Mouse (Mus musculus) lung, embryonic 14.5 days (tissue): ENCODE data around the gene Mblac1. TPM values are rescaled to one million over a fixed set of nuclear protein-coding genes. Genes with fewer than 3 reads are reported as not detected.

Experiments
- ATAC-seq: fragments of 200-750 bp; cut with Nextera tagmentation; 2 replicates; pipeline ENCODE4 v1.8.0; 2017; ENCODE audit warnings: mild to moderate bottlenecking, moderate TSS enrichment, moderate library complexity; ENCODE audit not compliant: insufficient read depth
- DNase-seq: peaks from one replicate; pipeline ENCODE4 v3.0.0-alpha.2; 2015
- H3K27ac ChIP-seq: fragments of 300-500 bp; sonication (generic); 2 replicates; pipeline ENCODE4 v1.5.1; 2014; ENCODE audit warnings: low read depth, mild to moderate bottlenecking, moderate library complexity
- H3K27me3 ChIP-seq: fragments of 300-500 bp; sonication (generic); 2 replicates; pipeline ENCODE4 v1.6.1; 2014; ENCODE audit warnings: low read length, control low read depth; ENCODE audit not compliant: insufficient read depth
- H3K36me3 ChIP-seq: fragments of 300-500 bp; sonication (generic); 2 replicates; pipeline ENCODE4 v1.6.1; 2014; ENCODE audit warnings: control low read depth; ENCODE audit not compliant: insufficient read depth
- H3K4me1 ChIP-seq: fragments of 300-500 bp; sonication (generic); 2 replicates; pipeline ENCODE4 v1.6.1; 2014; ENCODE audit warnings: antibody characterized with exemption, control low read depth; ENCODE audit not compliant: insufficient read depth
- H3K4me2 ChIP-seq: fragments of 300-500 bp; sonication (generic); 2 replicates; pipeline ENCODE4 v1.6.1; 2014; ENCODE audit warnings: mild to moderate bottlenecking
- H3K4me3 ChIP-seq: fragments of 300-500 bp; sonication (generic); 2 replicates; pipeline ENCODE4 v1.5.1; 2014; ENCODE audit warnings: low read depth, low read length
- H3K9ac ChIP-seq: fragments of 300-500 bp; sonication (generic); 2 replicates; pipeline ENCODE4 v1.6.1; 2014
- H3K9me3 ChIP-seq: fragments of 300-500 bp; sonication (generic); 2 replicates; pipeline ENCODE4 v1.6.1; 2016; ENCODE audit warnings: low read depth, low read length, control low read depth
- CTCF ChIP-seq: IDR thresholded peaks from 2 replicates; pipeline ENCODE4 v1.5.1; 2016; ENCODE audit warnings: antibody characterized with exemption, low read depth
- WGBS: fragments of 180-500 bp; shearing (Covaris S2); extraction: QIAGEN DNeasy Blood & Tissue Kit; methylation state at CpG from one replicate; pipeline ENCODE4 v1.1.7; 2014; 5-methylcytosine and 5-hydroxymethylcytosine counted together
- polyA plus RNA-seq: library from polyadenylated mRNA; unstranded; fragments of >200 nt; fragmentation: Nextera tagmentation; extraction: Ambion mirVana; gene quantifications from 2 replicates; pipeline ENCODE4 v1.2.1, GENCODE M21; 2014

Gene Mblac1
- polyA plus RNA-seq, 1 experiment from 2014 or later: 7.3 TPM

DNA sequence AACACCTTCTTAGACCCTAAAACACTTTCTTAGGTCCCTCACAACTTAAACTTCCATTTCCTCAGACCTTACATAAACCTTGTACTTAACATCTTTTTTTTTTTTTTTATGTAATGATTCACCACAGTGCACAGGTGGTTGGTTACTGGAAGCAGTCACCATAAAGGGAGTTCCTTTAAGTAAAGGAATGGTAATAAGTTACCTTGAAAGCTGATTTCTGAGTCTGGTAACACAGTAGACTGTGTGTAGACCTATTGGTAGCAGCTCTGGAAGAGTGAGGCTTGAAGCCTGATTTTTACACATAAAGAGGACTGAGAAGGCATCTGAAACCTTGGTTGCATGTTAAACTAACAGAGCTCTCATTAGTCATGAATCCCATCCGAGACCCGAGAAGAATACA lies 25.8 kb downstream of the Mblac1 start:
- H3K27ac ChIP-seq: no peak overlapping the region

DNA sequence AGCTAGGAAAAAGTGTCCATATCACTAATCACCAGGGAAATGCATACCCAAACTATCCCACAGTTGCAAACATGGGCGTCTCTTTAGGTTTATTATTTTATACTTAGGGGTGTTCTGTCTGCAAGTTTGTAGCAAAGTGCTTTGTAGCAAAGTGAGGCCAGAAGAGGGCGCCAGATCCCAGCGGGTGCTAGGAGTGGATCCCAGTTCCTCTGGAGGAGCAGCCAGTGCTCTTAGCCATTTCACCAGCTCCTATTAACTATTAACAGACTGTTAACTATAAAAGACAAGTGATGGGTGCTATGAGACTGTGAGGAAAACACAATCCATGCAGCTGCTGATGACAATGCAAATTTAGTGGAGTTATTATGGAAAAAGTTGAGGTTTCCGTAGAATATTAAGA lies 28.0 kb downstream of the Mblac1 start:
- H3K4me2 ChIP-seq: no peak overlapping the region
- H3K9me3 ChIP-seq: no peaks in the 10 kb centered on the region
- H3K9ac ChIP-seq: no peak overlapping the region
- H3K27me3 ChIP-seq: no peaks in the 10 kb centered on the region
- H3K27ac ChIP-seq: no peak overlapping the region
- DNase-seq: peak; percentile 90
- peak; percentile 79 for TF ChIP-seq CTCF
- H3K36me3 ChIP-seq: no peaks in the 10 kb centered on the region
- WGBS: 25% methylated on average over 4 of the region's 4 CpGs
- no peak overlapping the region for H3K4me3 ChIP-seq
- ATAC-seq: no peak
- H3K4me1 ChIP-seq: no peaks in the 10 kb centered on the region

More for the DNA sequence above, 25.8 kb downstream of the Mblac1 start:
- ATAC-seq: no peak
- Histone ChIP-seq H3K4me2 (no peak overlapping the region), H3K36me3 (no peaks in the 10 kb centered on the region), H3K4me1 (no peaks in the 10 kb centered on the region), H3K9me3 (no peaks in the 10 kb centered on the region), H3K27me3 (no peaks in the 10 kb centered on the region), H3K4me3 (no peak overlapping the region), H3K9ac (no peak overlapping the region)
- no peak for TF ChIP-seq CTCF
- 29% methylated on average over 2 of the region's 2 CpGs for WGBS
- DNase-seq: no peak

DNA sequence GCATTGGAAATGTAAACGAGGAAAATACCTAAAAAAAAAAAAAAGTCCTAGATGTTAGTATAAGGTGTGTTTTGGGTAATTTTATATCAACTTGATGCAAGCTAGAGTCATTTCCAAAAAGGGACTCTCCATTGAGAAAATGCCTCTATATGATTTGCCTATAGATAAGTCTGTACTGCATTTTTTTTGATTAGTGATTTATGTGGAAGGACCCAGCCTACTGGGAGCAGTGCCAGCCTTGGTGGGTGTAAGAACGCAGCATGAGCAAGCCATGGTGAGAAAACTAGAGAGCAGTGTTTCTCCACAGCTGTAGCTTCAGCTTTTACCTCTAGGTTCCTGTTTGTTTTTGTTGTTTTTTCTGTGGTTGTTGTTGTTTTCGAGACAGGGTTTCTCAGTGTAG lies 29.2 kb downstream of the Mblac1 start:
- DNase-seq: no peak
- H3K4me3 ChIP-seq: no peak overlapping the region
- no peaks in the 10 kb centered on the region for H3K4me1 ChIP-seq
- no peak overlapping the region for H3K4me2 ChIP-seq
- H3K36me3 ChIP-seq: no peaks in the 10 kb centered on the region
- no peak overlapping the region for H3K9ac ChIP-seq
- H3K9me3 ChIP-seq: no peaks in the 10 kb centered on the region
- 52% methylated on average over 3 of the region's 3 CpGs for WGBS
- no peaks in the 10 kb centered on the region for H3K27me3 ChIP-seq
- no peak overlapping the region for H3K27ac ChIP-seq
- ATAC-seq: no peak
- no peak for TF ChIP-seq CTCF

DNA sequence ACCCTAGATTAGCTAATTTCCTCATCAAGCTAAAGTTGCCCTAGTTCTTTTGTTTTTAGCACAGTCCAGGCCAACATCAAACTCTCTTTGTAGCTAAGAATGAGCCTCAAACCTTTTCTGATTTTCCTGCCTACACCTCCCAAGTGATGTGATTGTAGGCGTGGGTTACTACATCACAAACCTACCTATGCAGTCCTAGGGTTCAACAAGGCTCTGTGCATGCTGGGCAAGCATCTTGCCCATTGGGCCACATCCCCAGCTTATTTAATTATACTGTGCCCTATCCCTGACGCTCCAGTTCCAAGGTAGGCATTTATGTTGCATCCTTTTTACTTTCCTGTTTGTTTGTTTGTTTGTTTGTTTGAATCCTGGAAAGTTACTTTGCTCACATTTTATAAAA lies 31.6 kb downstream of the Mblac1 start, which contains the start of gene Nxpe5:
Gene Nxpe5 (plus strand): TSS at position 199 of the 400 bp plus-strand sequence.
- Histone ChIP-seq H3K27ac (no peak within 1 kb of the TSS), H3K9me3 (no peaks in the 10 kb centered on the region), H3K4me1 (no peaks in the 10 kb centered on the region), H3K27me3 (no peaks in the 10 kb centered on the region), H3K9ac (no peak within 1 kb of the TSS), H3K36me3 (no peaks in the 10 kb centered on the region), H3K4me3 (no peak within 1 kb of the TSS), H3K4me2 (no peak within 1 kb of the TSS)
- DNase-seq (no peak), ATAC-seq (no peak)
- 51% methylated on average over 2 of the region's 2 CpGs for WGBS
- TF ChIP-seq CTCF: no peak

DNA sequence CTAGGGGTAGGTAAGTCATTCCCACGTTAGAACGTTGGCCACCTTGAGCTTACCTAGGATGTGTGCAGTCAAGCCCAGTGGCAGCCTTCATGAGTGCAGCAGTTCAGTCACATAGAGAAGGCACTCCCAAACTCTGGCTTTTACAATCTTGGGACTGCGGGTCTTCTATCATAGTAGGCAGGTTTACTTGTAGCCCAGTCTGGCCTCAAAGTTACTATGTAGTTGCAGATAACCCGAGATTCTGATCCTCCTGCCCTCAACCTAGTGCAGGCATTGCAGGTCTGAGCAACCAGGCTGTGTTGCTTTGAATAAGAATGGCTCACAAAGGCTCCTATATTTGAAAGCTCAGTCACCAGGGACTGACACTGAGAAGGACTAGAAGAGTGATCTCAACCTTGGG lies 32.4 kb downstream of the Mblac1 start:
- Histone ChIP-seq H3K27ac (no peak overlapping the region), H3K9ac (no peak overlapping the region), H3K4me1 (no peaks in the 10 kb centered on the region), H3K36me3 (no peaks in the 10 kb centered on the region), H3K9me3 (no peaks in the 10 kb centered on the region), H3K4me3 (no peak overlapping the region), H3K27me3 (no peaks in the 10 kb centered on the region), H3K4me2 (no peak overlapping the region)
- 74% methylated on average over 4 of the region's 4 CpGs for WGBS
- no peak for ATAC-seq
- TF ChIP-seq CTCF: no peak
- DNase-seq: no peak

DNA sequence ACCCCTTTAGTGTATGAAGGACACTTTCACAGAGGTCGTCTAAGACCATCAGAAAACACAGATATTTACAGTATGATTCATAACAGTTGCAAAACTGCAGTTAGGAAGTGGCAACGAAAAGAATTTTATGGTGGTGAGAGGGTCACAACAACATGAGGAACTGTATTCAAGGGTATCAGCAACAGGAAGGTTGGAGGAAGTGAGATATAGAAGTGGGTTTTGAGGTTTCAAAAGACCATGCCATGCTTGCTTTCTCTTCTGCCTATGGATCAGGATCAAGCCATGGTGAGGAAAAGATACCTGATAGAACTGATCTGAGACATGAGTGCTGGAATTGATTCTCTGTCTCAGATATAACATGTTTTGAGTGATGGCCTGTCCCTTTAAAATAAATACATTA lies 33.3 kb downstream of the Mblac1 start:
- Histone ChIP-seq H3K4me1 (no peaks in the 10 kb centered on the region), H3K36me3 (no peaks in the 10 kb centered on the region), H3K9me3 (no peaks in the 10 kb centered on the region), H3K27me3 (no peaks in the 10 kb centered on the region), H3K9ac (no peak overlapping the region), H3K4me2 (no peak overlapping the region), H3K27ac (no peak overlapping the region), H3K4me3 (no peak overlapping the region)
- 58% methylated on average over 2 of the region's 2 CpGs for WGBS
- no peak for TF ChIP-seq CTCF
- DNase-seq: peak; percentile 3
- no peak for ATAC-seq

DNA sequence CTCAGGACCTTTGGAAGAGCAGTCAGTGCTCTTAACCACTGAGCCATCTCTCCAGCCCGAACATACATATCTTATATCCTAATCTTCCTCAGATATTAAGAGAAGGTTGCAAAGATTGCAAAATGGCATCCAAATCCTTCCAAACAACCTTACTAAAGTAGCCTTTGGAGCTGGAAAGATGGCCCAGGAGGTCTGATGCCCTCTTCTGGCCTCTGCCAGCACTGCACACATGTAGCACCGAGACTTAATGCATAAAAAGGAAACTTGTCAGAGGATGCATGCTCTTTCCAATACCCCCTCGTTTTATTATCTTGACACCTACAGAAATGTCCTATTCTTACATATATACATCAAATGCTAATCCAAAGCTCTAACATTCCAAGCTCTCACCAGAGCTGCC lies 33.9 kb downstream of the Mblac1 start:
- no peaks in the 10 kb centered on the region for H3K4me1 ChIP-seq
- TF ChIP-seq CTCF: peak; percentile 45
- H3K4me3 ChIP-seq: no peak overlapping the region
- no peaks in the 10 kb centered on the region for H3K36me3 ChIP-seq
- H3K4me2 ChIP-seq: no peak overlapping the region
- H3K9me3 ChIP-seq: no peaks in the 10 kb centered on the region
- no peak overlapping the region for H3K9ac ChIP-seq
- 46% methylated on average over 3 of the region's 3 CpGs for WGBS
- ATAC-seq (no peak), DNase-seq (peak; percentile 22)
- no peak overlapping the region for H3K27ac ChIP-seq
- no peaks in the 10 kb centered on the region for H3K27me3 ChIP-seq

DNA sequence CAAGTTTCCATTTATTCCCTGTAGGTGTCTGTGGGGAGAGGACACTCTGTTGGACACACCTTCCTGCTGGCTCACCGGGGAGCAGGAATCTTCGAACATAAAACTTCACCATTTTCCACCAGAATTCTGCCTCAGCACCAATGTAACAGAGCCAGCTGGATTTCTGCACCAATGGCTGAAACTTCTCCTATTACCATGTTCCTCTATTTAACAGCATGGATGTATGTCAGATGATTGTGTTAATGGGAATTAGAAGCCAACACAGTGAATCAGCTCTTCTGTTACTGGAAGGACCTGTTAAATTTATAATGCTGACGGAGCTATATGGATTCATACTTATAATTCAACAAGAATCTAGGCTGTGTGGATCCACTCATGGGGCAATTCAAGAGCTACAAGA lies 35.4 kb downstream of the Mblac1 start:
- Histone ChIP-seq H3K9me3 (no peaks in the 10 kb centered on the region), H3K36me3 (no peaks in the 10 kb centered on the region), H3K4me1 (no peaks in the 10 kb centered on the region), H3K27me3 (no peaks in the 10 kb centered on the region), H3K27ac (no peak overlapping the region), H3K4me3 (no peak overlapping the region), H3K4me2 (no peak overlapping the region), H3K9ac (no peak overlapping the region)
- no peak for TF ChIP-seq CTCF
- DNase-seq (no peak), ATAC-seq (no peak)
- 90% methylated on average over 3 of the region's 3 CpGs for WGBS
